Mouse (Mus musculus): ENCODE measurements around the gene Fbxl22.

Gene Fbxl22

DNA sequence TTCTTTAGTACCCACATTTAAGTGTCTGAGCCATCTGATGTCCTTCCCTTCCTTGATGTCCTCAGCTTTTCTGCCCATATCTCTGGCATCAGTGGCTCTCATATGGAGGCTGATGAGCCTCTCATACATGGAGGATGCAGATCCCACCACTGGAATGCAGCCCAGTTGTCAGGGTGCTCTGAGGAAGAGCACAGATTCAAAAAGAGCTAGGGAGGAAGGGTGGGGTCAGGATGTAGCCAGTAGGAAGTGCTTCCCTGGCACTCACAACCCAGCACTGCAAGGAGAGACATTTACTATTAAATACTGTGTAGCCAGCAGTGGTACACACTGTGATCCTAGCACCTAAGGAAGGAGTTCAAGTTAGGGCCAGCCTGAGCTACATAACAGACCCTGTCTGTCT, 8.0 kb downstream of the Fbxl22 start:
- DNase-seq (ENCODE audit: low spot score) = no peak

DNA sequence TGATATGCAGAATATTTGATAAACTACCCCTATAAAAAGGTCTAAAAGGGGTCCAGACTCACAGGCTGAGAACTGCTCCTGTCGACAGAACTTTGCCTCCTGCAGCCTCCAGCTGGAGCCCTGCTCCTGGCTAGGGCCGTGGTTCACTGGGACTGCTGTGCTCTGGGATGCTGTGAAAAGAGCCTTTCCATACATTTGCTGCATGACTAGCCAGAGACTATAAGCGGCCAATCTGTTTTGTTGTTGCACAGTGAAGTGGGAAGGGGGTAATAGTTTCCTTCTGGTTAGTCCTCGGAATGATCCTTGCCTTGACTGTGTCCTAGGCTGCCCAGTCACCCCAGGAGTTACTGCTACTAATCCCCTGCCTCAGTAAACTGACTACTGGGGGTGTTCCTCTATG, 8.4 kb downstream of the Fbxl22 start:
- no peak for DNase-seq (ENCODE audit: low spot score)

DNA sequence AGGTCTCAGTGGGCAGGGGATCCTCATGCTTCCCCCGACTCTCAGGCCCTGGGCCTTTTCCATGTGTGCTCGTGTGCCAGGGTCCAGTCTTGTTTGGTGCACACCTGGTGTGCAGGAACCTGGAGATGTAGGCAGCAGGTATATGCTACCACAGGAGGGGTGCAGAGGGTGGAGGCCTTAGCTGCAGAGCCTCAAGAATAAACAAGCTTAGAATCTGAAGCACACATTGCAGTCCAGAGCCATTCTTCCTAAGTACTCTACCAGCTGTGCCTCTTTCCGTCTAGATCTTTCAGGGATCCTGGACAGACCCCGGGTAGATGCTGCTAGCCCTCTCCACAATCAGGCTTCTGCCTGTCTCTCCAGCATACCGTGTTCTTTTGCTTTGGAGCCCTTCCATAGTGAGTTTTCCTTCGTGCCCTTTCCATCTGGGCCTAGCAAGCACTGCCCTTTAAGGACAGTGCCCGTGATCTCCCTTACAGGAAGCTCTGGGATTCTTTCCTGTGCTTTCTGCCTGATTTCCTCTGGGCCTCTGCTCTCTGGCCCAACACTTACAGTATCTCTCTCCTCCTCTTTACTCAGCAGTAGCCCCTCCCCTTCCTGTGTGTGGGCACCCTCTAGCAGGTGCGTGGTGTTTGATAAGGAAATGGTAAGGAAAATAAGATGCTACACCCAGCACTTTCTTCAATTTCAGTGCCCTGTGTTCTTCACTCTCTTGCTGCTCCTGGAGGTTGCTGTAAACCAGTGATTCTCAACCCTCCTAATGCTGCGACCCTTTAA, 9.1 kb downstream of the Fbxl22 start:
- DNase-seq (ENCODE audit: low spot score) = no peak

DNA sequence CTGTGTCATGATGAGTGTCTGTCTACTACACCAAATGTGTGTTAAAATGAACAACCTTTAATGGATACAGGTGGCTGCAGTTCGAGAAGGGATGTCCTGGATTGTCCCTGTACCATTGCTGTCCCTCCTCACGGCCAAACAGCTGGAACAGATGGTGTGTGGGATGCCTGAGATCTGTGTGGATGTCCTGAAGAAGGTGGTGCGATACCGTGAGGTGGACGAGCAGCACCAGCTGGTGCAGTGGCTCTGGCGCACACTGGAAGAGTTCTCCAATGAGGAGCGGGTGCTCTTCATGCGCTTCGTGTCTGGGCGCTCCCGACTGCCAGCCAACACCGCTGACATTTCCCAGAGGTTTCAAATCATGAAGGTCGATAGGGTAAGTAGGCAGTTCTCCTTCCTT, 9.9 kb downstream of the Fbxl22 start:
- no peak for DNase-seq (ENCODE audit: low spot score)

DNA sequence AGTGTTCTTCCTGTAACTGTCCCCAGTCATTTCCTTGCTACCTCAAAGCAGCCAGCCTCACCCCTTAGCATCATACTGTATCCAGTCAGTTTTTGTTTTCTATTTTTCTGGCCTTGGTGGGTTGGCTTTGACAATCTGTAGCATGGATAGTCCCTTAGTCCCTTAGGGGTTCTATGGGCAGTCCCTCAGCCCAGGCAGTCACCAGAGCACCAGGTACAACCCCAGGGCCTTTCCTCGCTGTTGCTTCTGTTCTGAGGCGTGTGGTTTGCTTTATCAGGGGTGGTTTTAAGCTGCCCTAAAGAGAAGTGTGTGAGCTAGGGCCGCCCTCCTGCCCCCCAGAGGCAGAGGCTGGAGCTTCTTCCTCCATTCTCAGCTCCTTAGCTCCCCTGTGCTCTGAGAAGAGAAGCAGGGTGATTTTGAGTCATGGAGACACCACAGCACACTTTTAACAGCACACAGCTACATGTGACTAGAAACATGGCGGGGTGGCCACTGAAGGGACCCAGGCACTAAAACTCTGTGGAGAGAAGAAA, 10.4 kb downstream of the Fbxl22 start:
- DNase-seq (ENCODE audit: low spot score) = no peak

DNA sequence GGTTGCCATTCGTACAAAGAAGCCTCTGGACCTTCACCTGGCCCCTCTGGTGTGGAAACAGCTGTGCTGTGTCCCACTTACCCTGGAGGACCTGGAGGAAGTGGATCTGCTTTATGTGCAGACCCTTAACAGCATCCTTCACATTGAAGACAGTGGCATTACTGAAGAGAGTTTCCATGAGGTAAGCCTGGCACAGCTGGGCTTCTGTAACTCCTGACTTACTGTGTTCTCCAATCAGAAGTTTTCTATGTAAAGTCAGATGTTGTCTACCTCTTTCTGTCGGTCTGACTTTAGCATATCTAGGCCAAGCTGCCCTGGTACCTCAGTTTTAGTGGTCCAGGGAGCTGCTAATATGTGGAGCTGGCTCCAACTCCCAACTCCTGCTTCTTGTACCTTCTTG, 13.1 kb downstream of the Fbxl22 start:
- no peak for DNase-seq (ENCODE audit: low spot score)

DNA sequence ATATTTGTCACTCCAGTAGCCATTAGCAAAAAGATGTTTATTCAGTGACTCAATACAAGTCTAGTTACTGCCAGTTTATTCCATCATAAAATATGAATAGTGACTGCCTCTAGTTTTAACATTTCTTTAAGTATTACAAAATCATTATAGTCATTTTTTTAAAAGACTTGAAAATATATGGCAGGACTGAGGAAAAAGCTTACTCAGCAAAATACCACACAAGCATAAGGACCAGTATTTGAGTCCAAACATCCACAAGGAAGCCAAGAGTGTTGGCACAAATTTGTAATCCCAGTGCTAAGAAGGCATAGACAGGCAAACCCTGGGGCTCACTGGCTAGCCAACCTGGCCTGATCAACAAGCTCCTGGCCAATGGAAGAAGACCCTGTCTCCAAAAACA, 20.4 kb downstream of the Fbxl22 start:
- DNase-seq (ENCODE audit: low spot score) = no peak

DNA sequence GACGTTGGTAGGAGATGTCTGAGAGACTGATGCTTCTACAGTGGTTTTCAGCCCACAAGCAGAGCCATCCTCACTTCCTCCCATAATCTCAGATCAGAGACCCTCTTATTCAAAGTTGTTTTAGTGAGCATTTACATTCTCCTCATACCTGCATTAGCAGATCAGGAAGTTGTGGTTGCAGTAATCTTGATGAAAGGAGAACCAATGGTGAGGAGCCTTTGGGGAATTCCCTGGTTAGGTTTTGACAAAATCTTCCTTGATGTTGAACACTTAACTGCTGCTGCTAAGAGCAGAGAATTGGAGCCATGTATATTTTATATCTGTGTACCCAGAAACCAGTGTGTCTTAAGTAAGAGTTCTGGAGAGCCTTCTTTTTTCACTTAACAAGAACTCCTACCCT, 22.0 kb downstream of the Fbxl22 start:
- DNase-seq (ENCODE audit: low spot score) = no peak

DNA sequence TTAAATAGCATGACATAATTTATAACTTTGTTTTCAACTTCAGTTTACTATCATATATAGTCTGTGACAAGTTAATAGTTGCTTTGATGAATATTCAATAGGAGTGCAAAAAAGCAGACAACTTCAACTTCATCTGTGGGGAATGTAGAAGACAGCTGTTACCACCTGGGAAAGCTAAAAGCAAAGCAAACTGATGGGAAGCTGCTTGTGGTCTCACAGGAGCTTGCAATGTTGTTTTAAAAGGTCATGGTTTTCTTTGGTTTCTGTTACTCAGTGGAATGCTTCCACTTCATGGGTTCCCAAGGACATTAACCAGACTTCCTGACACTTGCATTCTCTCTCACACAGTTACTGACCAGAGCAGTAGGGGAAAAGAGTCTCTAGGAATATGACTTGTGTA, 25.6 kb downstream of the Fbxl22 start:
- no peak for DNase-seq (ENCODE audit: low spot score)

DNA sequence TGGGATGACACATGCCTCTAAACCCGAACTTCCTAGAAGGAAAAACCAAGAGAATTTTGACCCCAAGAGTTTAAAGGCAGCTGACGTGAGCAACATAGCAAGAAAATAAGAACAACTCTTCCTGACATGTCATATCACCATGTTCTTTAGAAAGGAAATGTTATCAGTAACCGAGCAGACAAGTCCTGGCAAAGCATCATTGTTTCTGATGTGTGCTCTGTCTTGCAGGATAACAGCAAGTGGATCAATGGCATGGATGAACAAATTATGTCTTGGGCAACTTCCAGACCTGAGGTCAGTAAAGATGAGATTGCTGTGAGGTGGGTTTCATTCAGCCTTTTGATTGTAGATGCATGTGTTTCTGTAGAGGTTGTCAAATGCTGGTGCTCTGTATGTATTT, 31.0 kb downstream of the Fbxl22 start:
- no peak for DNase-seq (ENCODE audit: low spot score)

DNA sequence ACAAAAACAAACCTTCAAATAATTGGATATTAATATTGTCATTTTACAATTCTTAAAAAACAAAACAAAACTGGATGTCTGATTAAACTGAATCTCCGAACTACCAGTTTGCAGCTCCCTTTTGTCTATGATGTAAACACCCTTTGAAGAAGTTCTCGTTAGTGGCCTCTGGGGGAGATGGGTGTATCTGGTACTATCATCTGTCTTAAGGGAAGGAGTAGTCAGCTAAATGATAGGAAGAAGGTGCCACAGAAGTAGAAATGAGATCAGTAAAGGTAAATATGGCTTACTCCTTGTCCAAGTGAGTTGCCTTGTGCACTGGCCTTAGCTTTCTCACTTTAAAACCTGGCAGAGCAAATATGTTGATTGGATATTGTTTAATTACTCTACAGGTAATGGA, 36.6 kb downstream of the Fbxl22 start:
- DNase-seq (ENCODE audit: low spot score) = no peak

DNA sequence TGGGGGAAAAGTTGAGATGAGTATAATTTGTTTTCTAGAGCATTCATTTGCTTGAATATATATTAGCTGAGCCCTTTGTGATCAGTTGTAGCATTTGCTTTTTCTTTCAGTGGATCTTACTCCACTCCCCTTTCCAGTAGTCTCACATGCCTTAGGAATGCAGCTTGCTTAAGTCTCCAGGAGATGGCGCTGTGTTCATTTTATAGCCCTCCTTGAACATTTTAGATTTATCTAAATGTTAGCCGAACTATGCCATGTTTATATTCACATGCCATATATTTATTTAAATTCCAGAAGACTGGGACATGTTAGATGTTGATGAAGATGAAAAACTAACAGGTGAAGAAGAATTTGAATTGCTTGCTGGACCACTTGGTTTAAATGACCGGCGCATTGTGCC, 49.3 kb downstream of the Fbxl22 start:
- peak; percentile 10 for DNase-seq (ENCODE audit: low spot score)

All from ovary, postnatal 14 days (tissue).